Mouse (Mus musculus) megakaryocyte-erythroid progenitor cell, adult 5 weeks (primary cell): ENCODE data around the gene Hmg20a. TPM values are rescaled to one million over a fixed set of nuclear protein-coding genes. Genes with fewer than 3 reads are reported as not detected.

Experiments used
- polyA plus RNA-seq: library from polyadenylated mRNA; stranded (reverse); fragments of >175 nt; gene quantifications from 2 replicates; pipeline ENCODE4 v1.2.3, GENCODE M21; 2012

Hmg20a gene
- 4.4 and 7.4 TPM in 2 replicates for polyA plus RNA-seq

GRCm38 (mm10) chr9:56417948-56418737 lies at the start of gene Hmg20a, which contains the start of gene Peak1:
Gene Hmg20a (plus strand): TSS chr9:56418609.
Gene Peak1 (minus strand): TSS chr9:56418067.

Other genes with a start within 250 kb of the Hmg20a start
- gene Peak1, start 542 bp upstream of the Hmg20a start, polyA plus RNA-seq, result 2.0 and 2.8 TPM in 2 replicates